Mouse (Mus musculus) lung, adult 2 months (tissue): Measurements from ENCODE around the gene Chchd2.

Experiments used
- CTCF ChIP-seq: fragments of 200-500 bp; IDR thresholded peaks from 2 replicates; pipeline ENCODE4 v1.5.1; 2011; ENCODE audit warnings: mild to moderate bottlenecking, low read length, control low read depth; ENCODE audit not compliant: insufficient read depth
- POLR2A ChIP-seq: fragments of 200-500 bp; IDR thresholded peaks from 2 replicates; pipeline ENCODE4 v1.6.1; 2011; ENCODE audit warnings: low read depth, mild to moderate bottlenecking, control low read depth, low read length, borderline replicate concordance; ENCODE audit errors: extremely low read depth

GRCm38 (mm10) chr5:129909147-129909546 is 21.9 kb upstream of the Chchd2 start:
- TF ChIP-seq CTCF (no peak), POLR2A (no peak)
